Mouse (Mus musculus): ENCODE measurements around the gene Epn2. TPM values are rescaled to one million over a fixed set of nuclear protein-coding genes. Genes with fewer than 3 reads are reported as not detected.

The Epn2 gene
- polyA plus RNA-seq, 2 experiments from 2014 or later: 0.26 to 0.86 TPM

Other genes with a start within 250 kb of the Epn2 start
- gene Slc47a2, start 236.8 kb downstream of the Epn2 start, polyA plus RNA-seq (2017; shearing (Covaris generic)): not detected
- gene Slc47a1, start 201.3 kb downstream of the Epn2 start, polyA plus RNA-seq (2017; shearing (Covaris generic)): not detected
- gene Rnf112, start 125.6 kb downstream of the Epn2 start, polyA plus RNA-seq (2017; shearing (Covaris generic)): not detected
- gene Mfap4, start 94.3 kb downstream of the Epn2 start, polyA plus RNA-seq (2017; shearing (Covaris generic)): not detected
- 10 to 100 TPM in 1 of 2 experiments, 1 to 10 TPM in 1; 9.2 to 18.0 TPM for gene Mapk7, start 85.3 kb downstream of the Epn2 start, polyA plus RNA-seq (2017; shearing (Covaris generic))
- 1 to 10 TPM; 3.5 to 5.9 TPM for gene B9d1, start 74.5 kb downstream of the Epn2 start, polyA plus RNA-seq (2017; shearing (Covaris generic))
- 100 to 1,000 TPM; 220 to 344 TPM for gene Grap, start 73.6 kb upstream of the Epn2 start, polyA plus RNA-seq (2017; shearing (Covaris generic))
- gene Fam83g, start 104.4 kb upstream of the Epn2 start, polyA plus RNA-seq (2017; shearing (Covaris generic)): under 1 TPM; 0.08 to 0.41 TPM
- not detected for gene Slc5a10, start 141.1 kb upstream of the Epn2 start, polyA plus RNA-seq (2017; shearing (Covaris generic))
- 10 to 100 TPM; 29.6 to 37.6 TPM for gene Prpsap2, start 182.4 kb upstream of the Epn2 start, polyA plus RNA-seq (2017; shearing (Covaris generic))